Mouse (Mus musculus) embryonic facial prominence, embryonic 13.5 days (tissue): ENCODE data around the gene Gnl1. TPM values are rescaled to one million over a fixed set of nuclear protein-coding genes. Genes with fewer than 3 reads are reported as not detected.
"Not testable (repeated sequence)": the region's sequence is repeated elsewhere in the genome, so short reads cannot be mapped to it uniquely, and the experiment has no call there.

Experiments
- ATAC-seq: fragments of 200-750 bp; cut with Nextera tagmentation; 2 replicates; pipeline ENCODE4 v1.8.0; 2017; ENCODE audit warnings: low read depth; ENCODE audit not compliant: insufficient number of reproducible peaks, insufficient read depth, low FRiP score, low TSS enrichment
- H3K27ac ChIP-seq: fragments of 300-500 bp; sonication (generic); 2 replicates; pipeline ENCODE4 v1.5.1; 2015; ENCODE audit warnings: moderate library complexity, mild to moderate bottlenecking, inconsistent platforms
- H3K27me3 ChIP-seq: fragments of 300-500 bp; sonication (generic); 2 replicates; pipeline ENCODE4 v1.6.1; 2015; ENCODE audit warnings: mild to moderate bottlenecking, inconsistent platforms
- H3K36me3 ChIP-seq: fragments of 300-500 bp; sonication (generic); 2 replicates; pipeline ENCODE4 v1.6.1; 2015; ENCODE audit warnings: mild to moderate bottlenecking, inconsistent platforms
- H3K4me1 ChIP-seq: fragments of 300-500 bp; sonication (generic); 2 replicates; pipeline ENCODE4 v1.6.1; 2015; ENCODE audit warnings: inconsistent platforms
- H3K4me2 ChIP-seq: fragments of 300-500 bp; sonication (generic); 2 replicates; pipeline ENCODE4 v1.6.1; 2015; ENCODE audit warnings: moderate library complexity, mild to moderate bottlenecking, inconsistent platforms
- H3K4me3 ChIP-seq: fragments of 300-500 bp; sonication (generic); 2 replicates; pipeline ENCODE4 v1.5.1; 2015; ENCODE audit warnings: mild to moderate bottlenecking, inconsistent platforms
- H3K9ac ChIP-seq: fragments of 300-500 bp; sonication (generic); 2 replicates; pipeline ENCODE4 v1.6.1; 2015; ENCODE audit warnings: mild to moderate bottlenecking, inconsistent platforms
- H3K9me3 ChIP-seq: fragments of 300-500 bp; sonication (generic); 2 replicates; pipeline ENCODE4 v1.6.1; 2016; ENCODE audit warnings: inconsistent platforms
- WGBS: fragments of 180-500 bp; shearing (Covaris S2); methylation state at CpG from one replicate; pipeline ENCODE4 v1.1.7; 2015; ENCODE audit warnings: mixed read lengths; 5-methylcytosine and 5-hydroxymethylcytosine counted together
- polyA plus RNA-seq: library from polyadenylated mRNA; unstranded; fragments of >200 nt; fragmentation: Nextera tagmentation; extraction: Ambion mirVana; gene quantifications from 2 replicates; pipeline ENCODE4 v1.2.1, GENCODE M21; 2015

Gnl1 gene
- polyA plus RNA-seq, 1 experiment from 2014 or later: 64.8 TPM

DNA sequence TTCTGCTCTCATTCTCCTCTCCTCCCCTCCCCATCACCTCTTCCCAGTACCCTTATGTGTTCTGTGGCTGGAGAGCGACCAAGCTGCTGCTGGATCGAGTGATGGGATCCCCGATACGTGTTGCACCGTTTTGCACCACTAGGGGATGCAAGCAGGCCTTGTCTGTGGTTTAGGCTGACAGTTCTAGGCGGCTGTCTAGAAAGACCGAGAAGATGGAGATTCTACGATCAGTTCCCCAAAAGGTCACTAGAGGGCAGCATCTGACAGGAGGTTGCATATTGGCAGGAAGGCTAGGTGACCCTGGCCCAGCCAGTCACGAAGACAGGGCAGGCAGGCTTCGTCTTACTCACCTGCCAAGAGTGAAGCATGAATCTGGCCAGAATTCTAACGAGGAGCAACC, 17.3 kb downstream of the Gnl1 start:
- Histone ChIP-seq H3K9me3 (no peaks in the 10 kb centered on the region), H3K9ac (no peak overlapping the region), H3K4me2 (no peak overlapping the region), H3K4me1 (peaks cover 19% of the 10 kb centered on the region), H3K27me3 (no peaks in the 10 kb centered on the region), H3K36me3 (no peaks in the 10 kb centered on the region), H3K4me3 (no peak overlapping the region), H3K27ac (no peak overlapping the region)
- ATAC-seq: peak; percentile 49; the same call in 1 of the 2 replicates
- 1% methylated on average over 11 of the region's 11 CpGs for WGBS

DNA sequence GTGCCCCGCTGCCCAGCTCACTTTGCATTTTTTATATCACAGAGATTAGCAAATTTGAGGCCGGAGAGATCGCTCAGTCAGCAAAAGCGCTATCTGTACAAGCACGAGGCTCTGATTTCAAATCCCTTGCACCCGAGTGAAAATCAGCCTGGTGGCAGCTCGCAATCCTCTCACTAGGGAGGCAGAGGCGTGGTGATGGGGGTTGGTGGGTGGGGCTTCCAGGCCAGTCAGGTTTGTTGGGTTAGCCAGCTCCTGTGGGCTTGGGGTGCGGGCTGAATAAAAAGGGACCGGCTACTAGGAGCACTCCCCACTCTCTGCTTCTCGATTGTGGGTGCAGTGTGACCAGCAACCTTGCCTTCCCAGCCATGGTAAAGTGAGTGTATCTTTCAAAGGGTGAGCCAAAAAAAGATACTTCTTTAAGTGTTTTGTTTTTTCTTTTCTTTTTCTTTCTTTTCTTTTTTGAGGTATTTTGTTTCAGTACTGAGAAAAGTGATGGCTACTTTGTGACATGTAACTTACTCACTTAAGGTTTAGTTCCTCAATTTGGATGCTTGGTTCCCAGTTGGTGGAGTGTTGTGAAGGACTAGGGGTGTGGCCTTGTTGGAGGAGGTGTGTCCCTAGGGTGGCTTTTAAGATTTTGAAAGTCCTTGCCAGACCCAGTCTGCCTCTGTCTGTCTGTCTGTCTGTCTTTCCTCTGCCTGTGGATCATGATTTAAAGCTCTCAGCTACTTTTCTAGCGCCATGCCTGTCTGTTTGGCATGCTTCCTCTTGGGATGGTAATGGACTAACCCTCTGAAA, 18.3 kb downstream of the Gnl1 start:
- no peaks in the 10 kb centered on the region for H3K36me3 ChIP-seq
- no peak for ATAC-seq
- no peaks in the 10 kb centered on the region for H3K27me3 ChIP-seq
- no peaks in the 10 kb centered on the region for H3K9me3 ChIP-seq
- H3K4me3 ChIP-seq: no peak overlapping the region
- 56% methylated on average over 12 of the region's 12 CpGs for WGBS
- H3K4me2 ChIP-seq: no peak overlapping the region
- H3K4me1 ChIP-seq: peaks cover 19% of the 10 kb centered on the region
- no peak overlapping the region for H3K27ac ChIP-seq
- peak overlapping the region; percentile 40 for H3K9ac ChIP-seq

DNA sequence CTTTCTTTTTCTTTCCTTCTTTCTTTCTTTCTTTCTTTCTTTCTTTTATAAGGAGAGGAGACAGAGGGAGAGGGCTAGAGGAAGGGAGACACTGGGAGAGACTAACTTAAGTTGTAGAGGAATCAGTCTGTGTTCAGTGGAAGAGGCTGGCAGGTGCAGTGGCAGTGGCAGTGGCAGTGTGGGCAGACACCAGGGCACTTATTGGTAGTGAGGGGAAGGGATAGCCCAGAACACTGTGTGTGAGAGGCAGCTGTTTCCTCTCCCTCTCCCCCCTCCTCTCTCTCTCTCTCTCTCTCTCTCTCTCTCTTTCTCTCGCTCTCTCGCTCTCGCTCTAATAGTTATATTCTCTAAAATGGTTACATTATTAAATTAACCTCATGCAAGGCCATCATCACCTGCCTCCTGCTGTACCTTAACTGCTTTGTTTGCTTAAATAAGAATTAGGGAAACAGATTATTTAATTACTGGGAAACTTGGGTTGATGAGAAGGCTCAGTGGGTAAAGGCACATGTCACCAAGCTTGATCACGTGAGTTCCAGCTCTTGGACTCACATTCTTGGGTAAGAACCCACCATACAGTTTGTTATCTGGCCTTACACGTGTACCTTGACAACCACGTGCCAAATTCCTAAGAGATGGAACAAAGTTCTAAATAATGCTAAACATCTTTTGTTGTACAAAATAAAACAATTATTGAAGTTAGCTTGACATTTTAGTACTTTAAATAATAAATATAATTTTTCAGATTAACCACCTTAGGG, 19.1 kb downstream of the Gnl1 start:
- no peak for ATAC-seq
- Histone ChIP-seq H3K27ac (no peak overlapping the region), H3K36me3 (no peaks in the 10 kb centered on the region), H3K4me1 (peaks cover 19% of the 10 kb centered on the region), H3K4me2 (no peak overlapping the region), H3K27me3 (no peaks in the 10 kb centered on the region), H3K4me3 (no peak overlapping the region), H3K9me3 (no peaks in the 10 kb centered on the region), H3K9ac (no peak overlapping the region)
- 86% methylated on average over 6 of the region's 6 CpGs for WGBS

DNA sequence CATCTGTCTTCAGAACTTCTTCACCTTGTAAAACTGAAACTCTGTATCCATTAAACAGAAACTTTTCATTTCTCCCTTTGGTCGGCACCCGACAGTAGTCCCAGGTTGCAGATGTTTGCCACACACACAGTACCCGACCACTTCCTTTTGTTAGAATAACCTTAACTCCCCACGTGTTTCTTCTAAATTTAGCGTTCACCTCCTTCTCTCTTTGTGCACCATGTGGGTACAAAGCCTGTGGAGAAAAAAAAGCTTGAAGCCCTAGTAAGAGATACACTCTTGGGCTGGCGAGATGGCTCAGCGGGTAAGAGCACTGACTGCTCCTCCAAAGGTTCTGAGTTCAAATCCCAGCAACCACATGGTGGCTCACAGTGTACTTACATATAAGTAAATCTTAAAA, 19.7 kb downstream of the Gnl1 start:
- no peak overlapping the region for H3K27ac ChIP-seq
- H3K9me3 ChIP-seq: no peaks in the 10 kb centered on the region
- H3K36me3 ChIP-seq: no peaks in the 10 kb centered on the region
- WGBS: 82% methylated on average over 7 of the region's 7 CpGs
- H3K9ac ChIP-seq: no peak overlapping the region
- H3K27me3 ChIP-seq: no peaks in the 10 kb centered on the region
- ATAC-seq: no peak
- H3K4me3 ChIP-seq: no peak overlapping the region
- no peak overlapping the region for H3K4me2 ChIP-seq
- H3K4me1 ChIP-seq: peaks cover 19% of the 10 kb centered on the region

DNA sequence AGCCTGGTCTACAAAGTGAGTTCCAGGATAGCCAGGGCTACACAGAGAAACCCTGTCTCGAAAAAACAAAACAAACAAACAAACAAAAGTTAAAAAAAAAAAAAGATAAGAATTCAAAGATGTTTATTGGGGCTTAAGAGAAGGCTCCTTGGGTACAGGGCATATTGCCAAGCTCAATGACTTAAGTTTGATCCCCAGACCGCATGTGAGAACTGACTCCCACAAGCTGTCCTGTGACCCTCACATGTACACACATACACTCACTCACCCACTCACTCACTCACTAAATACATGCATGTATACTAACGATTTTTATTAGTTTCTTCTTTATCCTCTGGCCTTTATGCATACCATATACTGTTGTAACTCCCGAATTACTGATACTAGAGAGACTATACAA, 20.7 kb downstream of the Gnl1 start:
- Histone ChIP-seq H3K36me3 (no peaks in the 10 kb centered on the region), H3K9me3 (no peaks in the 10 kb centered on the region), H3K4me2 (no peak overlapping the region), H3K27me3 (no peaks in the 10 kb centered on the region), H3K4me1 (peaks cover 14% of the 10 kb centered on the region), H3K4me3 (no peak overlapping the region), H3K9ac (no peak overlapping the region), H3K27ac (no peak overlapping the region)
- no peak for ATAC-seq
- 91% methylated on average over 4 of the region's 4 CpGs for WGBS

DNA sequence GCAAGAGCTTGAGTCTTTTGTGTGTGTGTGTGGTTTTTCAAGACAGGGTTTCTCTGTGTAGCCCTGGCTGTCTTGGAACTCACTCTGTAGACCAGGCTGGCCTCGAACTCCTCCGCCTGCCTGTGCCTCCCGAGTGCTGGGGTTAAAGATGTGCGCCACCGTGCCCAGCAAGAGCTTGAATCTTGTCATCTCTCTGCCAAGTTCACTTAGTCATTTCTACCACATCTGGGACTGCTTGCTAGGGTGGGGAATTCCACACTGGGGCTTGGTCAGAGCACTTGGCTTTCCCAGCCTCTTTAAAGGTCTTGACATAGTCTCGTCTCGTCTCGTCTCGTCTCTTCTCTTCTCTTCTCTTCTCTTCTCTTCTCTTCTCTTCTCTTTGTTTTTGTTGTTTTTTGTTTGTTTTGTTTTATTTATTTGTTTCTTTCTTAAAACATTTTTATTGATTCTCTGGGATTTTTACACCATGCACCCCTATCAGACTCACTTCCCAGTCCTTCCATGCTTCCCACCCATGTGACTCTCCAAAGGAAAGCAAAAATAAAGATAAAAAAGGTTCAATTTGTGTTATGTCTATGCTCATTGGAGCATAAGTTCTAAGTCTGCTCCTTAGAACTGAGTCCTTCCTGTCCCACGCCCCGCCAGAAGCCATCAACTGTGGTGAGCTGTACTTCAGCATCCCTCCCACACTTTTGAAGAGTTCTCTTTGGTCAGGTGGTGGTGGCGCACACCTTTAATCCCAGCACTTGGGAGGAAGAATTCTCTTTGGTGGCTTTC, 21.7 kb downstream of the Gnl1 start:
- Histone ChIP-seq H3K27ac (no peak overlapping the region), H3K4me2 (no peak overlapping the region), H3K9me3 (no peaks in the 10 kb centered on the region), H3K4me3 (no peak overlapping the region), H3K4me1 (peaks cover 7% of the 10 kb centered on the region; the same call in 1 of the 2 replicates), H3K36me3 (no peaks in the 10 kb centered on the region), H3K9ac (no peak overlapping the region), H3K27me3 (no peaks in the 10 kb centered on the region)
- no peak for ATAC-seq
- 94% methylated on average over 12 of the region's 12 CpGs for WGBS

DNA sequence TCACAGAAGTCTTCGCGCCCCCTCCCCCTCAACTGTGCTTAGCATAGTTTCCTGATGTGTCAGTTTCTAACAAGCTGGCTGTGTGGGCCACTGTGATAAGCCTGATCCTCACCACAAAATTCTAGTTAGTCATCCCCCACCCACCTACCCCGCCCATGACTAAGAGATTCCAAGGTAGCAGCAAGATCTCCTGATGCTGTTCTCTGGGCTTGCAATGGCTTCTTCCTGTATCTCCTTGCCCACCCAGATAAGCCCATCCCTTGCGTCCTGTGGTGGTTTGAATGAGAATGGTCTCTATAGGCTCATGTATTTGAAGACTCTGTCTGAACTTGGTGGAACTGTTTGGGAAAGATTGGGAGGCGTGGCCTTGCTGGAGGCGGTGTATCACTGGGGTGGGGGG, 22.3 kb downstream of the Gnl1 start:
- ATAC-seq: no peak
- H3K4me2 ChIP-seq: no peak overlapping the region

DNA sequence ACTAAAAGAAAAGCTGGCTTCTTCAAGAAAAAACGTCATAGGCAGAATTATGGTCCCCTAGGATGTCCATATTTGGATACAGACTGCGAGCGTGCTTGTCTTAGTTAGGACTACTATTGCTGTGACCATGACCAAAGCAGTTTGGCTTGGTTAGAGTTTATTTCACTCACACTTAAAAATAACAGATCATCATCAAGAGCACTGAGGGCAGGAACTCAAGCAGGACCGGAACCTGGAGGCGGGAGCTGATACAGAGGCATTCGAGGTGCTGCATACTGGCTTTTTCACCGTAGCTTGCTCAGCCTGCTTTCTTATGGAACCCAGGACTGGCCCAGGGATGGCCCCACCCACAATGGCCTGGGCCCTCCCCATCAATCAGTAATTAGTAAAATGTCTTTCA, 23.7 kb downstream of the Gnl1 start:
- Histone ChIP-seq H3K27ac (no peak overlapping the region), H3K9ac (no peak overlapping the region), H3K4me3 (no peak overlapping the region), H3K4me2 (no peak overlapping the region), H3K27me3 (no peaks in the 10 kb centered on the region), H3K36me3 (peaks cover 5% of the 10 kb centered on the region), H3K9me3 (no peaks in the 10 kb centered on the region), H3K4me1 (no peaks in the 10 kb centered on the region)
- ATAC-seq: no peak
- 90% methylated on average over 7 of the region's 7 CpGs for WGBS

More for the DNA sequence above, 22.3 kb downstream of the Gnl1 start:
- no peak overlapping the region for H3K27ac ChIP-seq
- H3K27me3 ChIP-seq: no peaks in the 10 kb centered on the region
- H3K9ac ChIP-seq: no peak overlapping the region
- H3K4me1 ChIP-seq: peaks cover 7% of the 10 kb centered on the region; the same call in 1 of the 2 replicates
- no peak overlapping the region for H3K4me3 ChIP-seq
- WGBS: 94% methylated on average over 6 of the region's 6 CpGs
- no peaks in the 10 kb centered on the region for H3K9me3 ChIP-seq
- peaks cover 5% of the 10 kb centered on the region for H3K36me3 ChIP-seq

DNA sequence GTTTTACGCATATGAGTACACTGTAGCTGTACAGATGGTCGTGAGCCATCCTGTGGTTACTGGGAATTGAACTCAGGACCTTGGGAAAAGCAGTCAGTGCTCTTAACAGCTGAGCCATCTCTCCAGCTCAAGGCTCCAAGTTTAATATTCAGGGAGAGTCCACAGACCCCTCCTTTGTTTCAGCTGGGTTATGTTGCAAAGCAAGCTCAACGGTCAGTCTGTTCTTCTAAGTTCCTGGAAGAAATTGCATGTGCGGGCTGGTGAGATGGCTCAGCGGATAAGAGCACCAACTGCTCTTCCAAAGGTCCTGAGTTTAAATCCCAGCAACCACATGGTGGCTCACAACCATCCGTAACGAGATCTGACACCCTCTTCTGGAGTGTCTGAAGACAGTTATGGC, 24.8 kb downstream of the Gnl1 start:
- H3K27me3 ChIP-seq, H3K4me1 ChIP-seq, H3K4me2 ChIP-seq, H3K4me3 ChIP-seq, H3K27ac ChIP-seq, H3K36me3 ChIP-seq, H3K9ac ChIP-seq, H3K9me3 ChIP-seq, ATAC-seq: not testable (repeated sequence)
- WGBS: 95% methylated on average over 7 of the region's 7 CpGs

DNA sequence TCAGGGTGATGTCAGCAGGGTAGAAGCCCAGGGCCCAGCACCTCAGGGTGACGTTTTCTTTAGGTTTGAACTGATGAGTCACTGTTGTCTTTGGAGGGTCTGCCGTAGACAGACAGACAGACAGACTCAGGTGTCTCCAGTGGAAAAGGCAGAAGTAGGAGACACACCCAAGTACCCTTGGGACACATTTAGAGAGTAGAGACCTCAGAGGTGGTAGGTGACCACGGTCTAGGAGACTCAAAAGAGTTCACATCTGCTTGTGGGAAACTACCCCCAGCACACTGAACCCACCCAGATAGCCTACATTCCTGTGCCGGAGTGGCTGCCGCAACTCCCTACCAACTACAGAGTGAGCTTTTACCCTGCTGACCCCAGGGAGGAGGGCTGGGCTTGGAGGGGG, 35.3 kb downstream of the Gnl1 start:
- H3K36me3 ChIP-seq: peaks cover 19% of the 10 kb centered on the region
- H3K4me1 ChIP-seq: no peaks in the 10 kb centered on the region
- no peak for ATAC-seq
- H3K4me3 ChIP-seq: no peak overlapping the region
- no peaks in the 10 kb centered on the region for H3K9me3 ChIP-seq
- H3K9ac ChIP-seq: no peak overlapping the region
- no peak overlapping the region for H3K4me2 ChIP-seq
- no peaks in the 10 kb centered on the region for H3K27me3 ChIP-seq
- 95% methylated on average over 5 of the region's 5 CpGs for WGBS
- no peak overlapping the region for H3K27ac ChIP-seq

DNA sequence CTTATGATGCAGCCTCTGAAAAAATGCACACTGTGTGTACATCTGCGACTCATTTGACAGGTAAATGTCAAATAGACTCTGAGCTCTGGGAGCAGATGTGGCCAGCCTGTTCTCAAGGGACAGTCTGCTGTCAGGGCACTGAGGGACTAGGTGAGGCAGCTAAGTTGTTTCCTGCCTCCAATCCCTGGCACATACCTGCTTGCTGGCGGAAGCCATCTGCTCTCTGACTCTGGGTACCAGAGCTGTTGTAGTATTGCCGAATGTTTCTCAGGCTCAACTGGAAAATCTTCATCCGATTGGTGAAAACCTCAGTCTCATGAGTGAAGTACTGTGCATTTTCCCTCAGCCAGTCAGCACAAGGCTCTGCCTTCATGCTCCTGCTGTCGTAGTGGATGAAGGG, 37.4 kb downstream of the Gnl1 start:
- no peak overlapping the region for H3K4me2 ChIP-seq
- H3K36me3 ChIP-seq: peaks cover 19% of the 10 kb centered on the region
- no peak overlapping the region for H3K4me3 ChIP-seq
- no peaks in the 10 kb centered on the region for H3K9me3 ChIP-seq
- H3K27me3 ChIP-seq: no peaks in the 10 kb centered on the region
- ATAC-seq: no peak
- WGBS: 88% methylated on average over 5 of the region's 5 CpGs
- H3K9ac ChIP-seq: no peak overlapping the region
- H3K27ac ChIP-seq: no peak overlapping the region
- H3K4me1 ChIP-seq: peaks cover 3% of the 10 kb centered on the region; the same call in 1 of the 2 replicates
